Mouse (Mus musculus) midbrain, embryonic 12.5 days (tissue): Measurements from ENCODE around the gene Hes7. TPM values are rescaled to one million over a fixed set of nuclear protein-coding genes. Genes with fewer than 3 reads are reported as not detected.
A peak's percentile ranks its signal among the peaks of the same experiment; 100 is the strongest.

Experiments
- ATAC-seq: fragments of 200-750 bp; cut with Nextera tagmentation; 2 replicates; pipeline ENCODE4 v1.8.0; 2017; ENCODE audit warnings: low read depth, moderate TSS enrichment, moderate library complexity; ENCODE audit not compliant: low FRiP score
- H3K27ac ChIP-seq: fragments of 300-500 bp; sonication (generic); replicated peaks from 2 replicates; pipeline ENCODE4 v1.5.1; 2016; ENCODE audit warnings: mild to moderate bottlenecking
- H3K27me3 ChIP-seq: fragments of 300-500 bp; sonication (generic); 2 replicates; pipeline ENCODE4 v1.6.1; 2016; ENCODE audit warnings: mild to moderate bottlenecking
- H3K36me3 ChIP-seq: fragments of 300-500 bp; sonication (generic); 2 replicates; pipeline ENCODE4 v1.6.1; 2016
- H3K4me1 ChIP-seq: fragments of 300-500 bp; sonication (generic); 2 replicates; pipeline ENCODE4 v1.6.1; 2016
- H3K4me2 ChIP-seq: fragments of 300-500 bp; sonication (generic); replicated peaks from 2 replicates; pipeline ENCODE4 v1.6.1; 2016; ENCODE audit warnings: mild to moderate bottlenecking, moderate library complexity
- H3K4me3 ChIP-seq: fragments of 300-500 bp; sonication (generic); 2 replicates; pipeline ENCODE4 v1.5.1; 2016; ENCODE audit warnings: mild to moderate bottlenecking
- H3K9ac ChIP-seq: fragments of 300-500 bp; sonication (generic); replicated peaks from 2 replicates; pipeline ENCODE4 v1.6.1; 2016; ENCODE audit warnings: mild to moderate bottlenecking, moderate library complexity
- H3K9me3 ChIP-seq: fragments of 300-500 bp; sonication (generic); 2 replicates; pipeline ENCODE4 v1.6.1; 2016; ENCODE audit warnings: mild to moderate bottlenecking
- WGBS: fragments of 180-500 bp; shearing (Covaris S2); methylation state at CpG from one replicate; pipeline ENCODE4 v1.1.7; 2016; 5-methylcytosine and 5-hydroxymethylcytosine counted together
- polyA plus RNA-seq: library from polyadenylated mRNA; unstranded; fragments of >200 nt; fragmentation: Nextera tagmentation; extraction: Ambion mirVana; gene quantifications from 2 replicates; pipeline ENCODE4 v1.2.1, GENCODE M21; 2016

Gene Hes7
- polyA plus RNA-seq, 1 experiment from 2014 or later, result 0.38 TPM

DNA sequence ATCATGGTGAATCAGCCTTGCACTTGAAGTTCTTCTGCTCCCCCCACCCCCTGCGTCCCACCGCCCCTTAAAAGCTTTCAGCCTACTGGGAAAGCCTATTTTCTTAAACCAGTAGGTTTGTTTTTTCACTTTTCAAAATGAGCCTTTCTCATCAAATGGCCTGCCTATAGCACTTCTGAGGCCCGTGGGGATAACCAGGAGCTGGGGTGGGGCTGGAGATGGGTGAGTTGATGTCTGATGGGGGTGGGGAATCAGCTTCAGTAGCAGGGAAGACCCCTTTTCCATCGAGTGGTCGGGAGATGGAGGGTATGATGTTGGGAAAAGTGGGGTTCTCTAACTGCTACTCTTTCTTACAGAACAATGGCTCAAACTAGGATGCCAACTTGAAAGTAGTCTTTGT is 3.4 kb upstream of the Hes7 start:
- Histone ChIP-seq H3K9me3 (no peaks in the 10 kb centered on the region), H3K9ac (no peak overlapping the region), H3K4me2 (peak overlapping the region; percentile 70), H3K4me3 (peak overlapping the region; percentile 55; the same call in 1 of the 2 replicates), H3K36me3 (no peaks in the 10 kb centered on the region), H3K27ac (no peak overlapping the region), H3K4me1 (peaks cover 40% of the 10 kb centered on the region), H3K27me3 (peaks cover 70% of the 10 kb centered on the region)
- 66% methylated on average over 5 of the region's 5 CpGs for WGBS
- ATAC-seq, result no peak

GRCm38 (mm10) chr11:69117737-69118695 is 2.2 kb upstream of the Hes7 start:
- under 1% methylated on average over 45 of the region's 45 CpGs for WGBS
- H3K36me3 ChIP-seq, result no peaks in the 10 kb centered on the region
- no peak for ATAC-seq
- peak overlapping the region; percentile 69 for H3K9ac ChIP-seq
- peaks cover 42% of the 10 kb centered on the region for H3K4me1 ChIP-seq
- H3K4me2 ChIP-seq, result peak overlapping the region; percentile 70
- H3K27ac ChIP-seq, result peak overlapping the region; percentile 43
- no peaks in the 10 kb centered on the region for H3K9me3 ChIP-seq
- H3K4me3 ChIP-seq, result peak overlapping the region; percentile 55
- peaks cover 64% of the 10 kb centered on the region for H3K27me3 ChIP-seq

- Histone ChIP-seq H3K4me3 (peak overlapping the region; percentile 55), H3K4me1 (peaks cover 46% of the 10 kb centered on the region), H3K27me3 (peaks cover 62% of the 10 kb centered on the region), H3K9me3 (no peaks in the 10 kb centered on the region), H3K4me2 (peak overlapping the region; percentile 70), H3K36me3 (no peaks in the 10 kb centered on the region), H3K27ac (no peak overlapping the region), H3K9ac (no peak overlapping the region; the same call in 1 of the 2 replicates)
- 0% methylated on average over 15 of the region's 15 CpGs for WGBS
- ATAC-seq, result no peak
Measured at GRCm38 (mm10) chr11:69118765-69119164, 1.4 kb upstream of the Hes7 start.

GRCm38 (mm10) chr11:69119446-69120155 is 603 bp upstream of the Hes7 start:
- WGBS, result 29% methylated on average over 14 of the region's 14 CpGs
- Histone ChIP-seq H3K4me3 (peak overlapping the region; percentile 77), H3K9me3 (no peaks in the 10 kb centered on the region), H3K36me3 (no peaks in the 10 kb centered on the region), H3K9ac (no peak overlapping the region), H3K27me3 (peaks cover 53% of the 10 kb centered on the region), H3K4me2 (peak overlapping the region; percentile 92), H3K4me1 (peaks cover 46% of the 10 kb centered on the region), H3K27ac (no peak overlapping the region)
- no peak for ATAC-seq

DNA sequence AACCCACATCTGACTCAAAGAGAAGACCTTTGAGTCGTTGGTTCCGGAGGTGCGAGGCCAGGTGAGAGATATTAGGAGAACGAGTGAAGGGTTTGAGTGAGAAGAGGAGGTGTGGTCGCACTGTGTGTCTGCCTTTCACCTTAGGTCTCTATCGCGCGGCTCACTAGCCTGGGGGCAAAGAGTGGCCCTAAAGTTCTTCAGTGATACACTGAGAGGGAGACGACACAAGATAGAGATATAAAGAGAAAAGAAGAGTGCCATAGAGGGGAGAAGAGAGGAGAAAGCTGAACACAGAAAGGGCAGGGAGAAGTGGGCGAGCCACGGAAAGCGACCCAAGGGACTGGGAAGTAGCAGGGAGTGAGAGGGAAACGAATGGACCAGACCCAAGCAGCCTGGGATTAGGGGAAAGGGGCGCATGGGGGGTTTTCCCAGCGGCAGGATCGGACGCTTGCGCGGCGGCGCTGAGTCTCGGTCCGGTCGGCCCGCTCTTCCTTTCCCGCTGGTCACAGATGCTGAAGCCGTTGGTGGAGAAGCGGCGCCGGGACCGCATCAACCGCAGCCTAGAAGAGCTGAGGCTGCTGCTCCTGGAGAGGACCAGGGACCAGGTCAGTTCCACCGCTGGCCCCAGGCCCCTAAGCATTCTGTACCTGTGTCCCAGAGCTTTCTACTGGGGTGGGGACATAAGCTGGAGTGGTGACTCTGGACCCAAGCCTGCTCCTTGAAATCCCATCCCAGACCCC is 967 bp downstream of the Hes7 start:
- no peak for ATAC-seq
- H3K4me3 ChIP-seq, result peak overlapping the region; percentile 77
- WGBS, result under 1% methylated on average over 33 of the region's 33 CpGs
- peak overlapping the region; percentile 92 for H3K4me2 ChIP-seq
- H3K4me1 ChIP-seq, result peaks cover 54% of the 10 kb centered on the region
- H3K9ac ChIP-seq, result peak overlapping the region; percentile 72
- H3K27ac ChIP-seq, result no peak overlapping the region
- H3K36me3 ChIP-seq, result no peaks in the 10 kb centered on the region
- H3K27me3 ChIP-seq, result peaks cover 46% of the 10 kb centered on the region
- H3K9me3 ChIP-seq, result no peaks in the 10 kb centered on the region

- Histone ChIP-seq H3K4me3 (peak overlapping the region; percentile 77), H3K9me3 (no peaks in the 10 kb centered on the region), H3K9ac (peak overlapping the region; percentile 72), H3K36me3 (no peaks in the 10 kb centered on the region), H3K27me3 (peaks cover 46% of the 10 kb centered on the region), H3K4me2 (peak overlapping the region; percentile 92), H3K27ac (peak overlapping the region; percentile 75; the same call in 1 of the 2 replicates), H3K4me1 (peaks cover 55% of the 10 kb centered on the region)
- ATAC-seq, result no peak
- 1% methylated on average over 31 of the region's 32 CpGs for WGBS
Measured at GRCm38 (mm10) chr11:69121741-69122335, 1.6 kb downstream of the Hes7 start.

DNA sequence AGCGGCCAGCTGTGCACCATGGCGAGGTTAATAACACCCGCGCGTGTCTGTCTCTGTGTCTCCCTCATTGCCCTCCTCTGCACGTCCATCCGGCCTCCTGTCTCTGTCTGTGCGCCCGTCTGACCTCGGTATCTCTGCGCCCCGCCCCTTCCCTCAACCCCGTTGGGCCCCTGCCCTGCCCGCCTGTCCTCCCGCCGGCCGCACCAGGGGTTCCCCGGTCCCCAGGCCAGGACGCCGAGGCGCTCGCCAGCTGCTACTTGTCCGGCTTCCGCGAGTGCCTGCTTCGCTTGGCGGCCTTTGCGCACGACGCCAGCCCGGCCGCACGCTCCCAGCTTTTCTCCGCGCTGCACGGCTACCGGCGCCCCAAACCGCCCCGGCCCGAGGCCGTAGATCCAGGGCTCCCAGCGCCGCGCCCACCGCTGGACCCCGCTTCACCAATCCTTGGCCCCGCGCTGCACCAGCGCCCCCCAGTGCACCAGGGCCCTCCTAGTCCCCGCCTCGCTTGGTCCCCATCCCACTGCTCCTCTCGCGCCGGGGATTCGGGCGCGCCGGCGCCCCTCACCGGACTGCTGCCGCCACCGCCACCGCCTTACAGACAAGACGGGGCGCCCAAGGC is 2.2 kb downstream of the Hes7 start, which contains the start of gene 9130213A22Rik:
Gene 9130213A22Rik, minus strand, starts transcription at position 254 of the 616 bp plus-strand sequence.
- H3K4me1 ChIP-seq, result peaks cover 49% of the 10 kb centered on the region
- peak within 1 kb of the TSS; percentile 75 for H3K27ac ChIP-seq
- peak; percentile 64 for ATAC-seq
- peak within 1 kb of the TSS; percentile 72 for H3K9ac ChIP-seq
- peaks cover 49% of the 10 kb centered on the region for H3K27me3 ChIP-seq
- peak within 1 kb of the TSS; percentile 77 for H3K4me3 ChIP-seq
- H3K36me3 ChIP-seq, result no peaks in the 10 kb centered on the region
- peak within 1 kb of the TSS; percentile 92 for H3K4me2 ChIP-seq
- under 1% methylated on average over 61 of the region's 66 CpGs for WGBS
- no peaks in the 10 kb centered on the region for H3K9me3 ChIP-seq

DNA sequence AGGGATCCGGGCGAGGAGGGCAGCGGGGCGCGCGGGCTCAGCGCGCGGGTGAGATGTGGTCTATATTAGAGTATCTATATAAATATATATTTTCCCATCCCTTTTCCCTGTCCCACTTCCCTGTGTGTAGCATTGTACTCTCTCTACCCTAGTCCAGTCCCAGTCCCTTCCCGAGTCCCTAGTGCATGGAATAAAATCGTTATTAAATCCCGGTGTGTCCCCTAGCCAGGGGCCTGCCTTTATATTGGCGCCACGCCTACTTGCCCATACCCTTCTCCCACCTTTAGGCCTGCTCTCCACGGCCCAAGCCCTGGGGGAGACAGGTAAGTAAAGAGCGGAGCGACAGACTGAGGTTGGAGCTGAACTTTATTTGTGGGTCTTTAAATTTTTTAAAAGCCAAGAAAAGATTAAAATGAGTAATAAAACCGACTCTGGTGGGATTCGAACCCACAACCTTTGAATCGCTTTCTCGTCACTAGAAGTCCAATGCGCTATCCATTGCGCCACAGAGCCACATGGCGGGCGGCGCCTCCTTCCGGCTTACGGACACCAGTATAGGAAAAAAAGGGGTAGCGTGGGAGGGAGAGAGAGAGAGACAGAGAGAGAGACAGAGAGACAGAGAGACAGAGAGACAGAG is 3.0 kb downstream of the Hes7 start:
- Histone ChIP-seq H3K4me3 (peak overlapping the region; percentile 77), H3K4me2 (peak overlapping the region; percentile 92), H3K9ac (peak overlapping the region; percentile 72), H3K27ac (peak overlapping the region; percentile 75), H3K9me3 (no peaks in the 10 kb centered on the region), H3K36me3 (no peaks in the 10 kb centered on the region), H3K27me3 (peaks cover 57% of the 10 kb centered on the region), H3K4me1 (peaks cover 45% of the 10 kb centered on the region)
- WGBS, result under 1% methylated on average over 29 of the region's 29 CpGs
- peak; percentile 9; the same call in 1 of the 2 replicates for ATAC-seq

GRCm38 (mm10) chr11:69123693-69124497 is 3.7 kb downstream of the Hes7 start:
- ATAC-seq, result peak; percentile 53
- H3K36me3 ChIP-seq, result no peaks in the 10 kb centered on the region
- peaks cover 60% of the 10 kb centered on the region for H3K27me3 ChIP-seq
- peak overlapping the region; percentile 92 for H3K4me2 ChIP-seq
- under 1% methylated on average over 31 of the region's 31 CpGs for WGBS
- H3K9me3 ChIP-seq, result no peaks in the 10 kb centered on the region
- H3K27ac ChIP-seq, result peak overlapping the region; percentile 73
- H3K9ac ChIP-seq, result peak overlapping the region; percentile 58; the same call in 1 of the 2 replicates
- H3K4me3 ChIP-seq, result peak overlapping the region; percentile 77
- peaks cover 44% of the 10 kb centered on the region for H3K4me1 ChIP-seq

DNA sequence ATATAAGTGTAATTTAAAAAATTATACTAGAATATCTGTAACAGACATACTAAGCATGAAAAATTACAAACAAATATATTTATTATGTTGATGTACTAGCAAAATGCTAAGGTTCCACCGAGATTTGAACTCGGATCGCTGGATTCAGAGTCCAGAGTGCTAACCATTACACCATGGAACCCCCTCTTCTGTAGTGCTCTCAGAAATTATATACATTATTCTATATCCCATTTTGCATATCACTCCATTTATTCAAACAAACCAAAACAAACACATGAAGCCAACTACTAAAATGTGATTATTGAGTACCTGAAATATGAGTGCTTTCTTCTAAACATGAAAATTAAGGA is 4.3 kb downstream of the Hes7 start:
- H3K9ac ChIP-seq, result no peak overlapping the region
- peaks cover 38% of the 10 kb centered on the region for H3K4me1 ChIP-seq
- ATAC-seq, result peak; percentile 39; the same call in 1 of the 2 replicates
- H3K27me3 ChIP-seq, result peaks cover 59% of the 10 kb centered on the region
- H3K9me3 ChIP-seq, result no peaks in the 10 kb centered on the region
- H3K27ac ChIP-seq, result no peak overlapping the region
- H3K4me3 ChIP-seq, result peak overlapping the region; percentile 77
- 0% methylated on average over 3 of the region's 3 CpGs for WGBS
- H3K36me3 ChIP-seq, result no peaks in the 10 kb centered on the region
- H3K4me2 ChIP-seq, result peak overlapping the region; percentile 92
